Mouse (Mus musculus): ENCODE data around the gene Gfpt2.
"Not testable (repeated sequence)": the region's sequence is repeated elsewhere in the genome, so short reads cannot be mapped to it uniquely, and the experiment has no call there.

Gene Gfpt2

DNA sequence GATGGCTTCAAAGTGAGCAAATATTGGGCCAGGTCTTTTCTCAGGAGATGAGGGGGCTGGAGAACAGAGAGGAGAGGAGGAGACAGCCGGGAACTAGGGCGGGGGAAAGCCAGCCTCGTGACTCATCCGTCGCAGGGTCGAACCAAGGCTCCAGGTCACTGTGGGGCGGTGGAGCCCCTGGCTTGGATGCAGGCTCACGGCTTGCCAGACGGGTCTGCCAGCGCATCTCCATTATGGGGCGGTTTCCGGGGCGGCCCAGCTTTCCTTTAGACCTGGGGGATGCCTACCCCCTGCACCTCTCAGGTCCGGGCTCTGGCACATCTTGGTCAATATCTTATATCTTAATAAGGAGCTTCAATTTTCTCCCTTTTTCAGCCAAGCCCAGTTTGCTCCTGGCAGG lies 847 bp upstream of the Gfpt2 start:
- peak; percentile 43 for DNase-seq (ENCODE audit: inconsistent ontology term)

DNA sequence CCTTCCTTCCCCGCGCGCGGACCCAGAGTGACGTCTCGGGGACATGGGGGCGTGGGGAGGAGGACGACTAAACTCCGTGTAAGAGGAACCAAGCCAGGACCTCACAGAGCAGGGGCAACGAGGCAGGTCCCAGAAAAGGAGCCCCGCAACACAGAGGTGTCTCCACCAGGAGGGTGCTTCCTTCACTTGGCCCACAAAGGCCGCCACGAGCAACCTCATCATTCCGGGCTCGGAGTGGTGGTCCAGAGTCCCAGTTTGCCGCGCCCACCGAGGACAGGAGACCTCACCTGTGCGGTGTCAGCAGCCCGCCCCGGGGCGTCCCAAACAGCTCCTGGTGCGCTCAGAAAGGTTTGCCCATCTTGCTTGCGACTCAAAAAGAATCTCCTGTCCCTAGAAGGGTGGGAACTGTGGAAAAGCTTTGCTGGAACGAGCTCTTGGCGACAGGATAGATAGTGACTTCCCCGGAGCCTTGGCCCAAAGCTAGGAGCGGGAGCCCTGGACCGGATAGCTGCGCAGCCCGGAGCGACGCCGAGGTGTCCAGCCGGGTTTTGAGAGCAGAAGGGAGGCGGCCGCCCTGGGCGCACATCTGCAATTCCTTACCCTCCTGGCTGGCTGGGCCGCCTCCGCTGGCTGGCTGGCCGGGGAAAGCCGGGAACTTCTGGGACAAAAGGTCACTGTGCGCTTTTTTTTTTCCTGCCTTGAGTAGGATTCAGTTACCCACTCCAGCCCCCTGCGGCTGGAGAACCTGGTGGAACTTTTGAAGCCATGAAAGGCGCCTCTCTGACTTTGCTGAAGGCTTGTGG lies 565 bp downstream of the Gfpt2 start:
- peak; percentile 40 for DNase-seq (ENCODE audit: inconsistent ontology term)

DNA sequence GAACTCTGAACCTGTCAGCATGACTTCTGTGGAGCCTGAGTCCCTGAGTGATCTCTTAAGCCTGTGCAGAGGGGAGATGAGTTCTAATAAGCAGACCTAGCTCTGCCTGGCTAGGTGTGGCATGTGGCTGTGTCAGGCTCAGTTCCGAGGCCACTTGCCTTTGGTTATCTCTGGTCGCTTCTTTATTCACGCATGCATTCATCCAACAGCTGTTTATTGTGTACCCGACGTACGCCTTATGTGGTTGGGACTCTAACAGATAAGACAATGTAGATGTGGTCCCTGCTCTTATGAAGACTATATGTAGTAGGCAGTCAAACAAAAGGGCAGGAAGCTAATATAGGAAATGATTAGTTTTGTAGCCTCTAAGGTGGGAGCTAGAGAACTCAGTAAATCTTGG lies 5.0 kb downstream of the Gfpt2 start:
- DNase-seq (ENCODE audit: inconsistent ontology term), result no peak

DNA sequence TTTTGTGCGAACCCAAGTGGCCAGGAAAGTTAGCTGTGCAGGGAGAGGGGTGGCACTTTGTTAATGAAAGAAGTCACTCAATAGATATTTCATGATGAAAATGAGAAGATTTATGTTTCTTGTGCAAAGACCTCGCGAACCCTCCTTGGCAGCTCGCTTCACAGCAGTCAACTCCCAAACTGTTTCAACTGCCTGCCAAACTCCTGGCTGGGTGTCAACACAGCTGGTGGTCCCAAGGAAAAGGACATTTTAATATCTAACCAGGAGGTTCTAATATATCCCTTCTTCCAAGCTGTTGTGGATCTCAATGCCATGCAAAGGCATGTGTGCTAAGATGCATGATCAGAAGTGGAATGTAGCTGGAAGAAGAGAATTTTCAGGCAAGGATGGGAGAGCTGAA lies 7.5 kb downstream of the Gfpt2 start:
- DNase-seq (ENCODE audit: inconsistent ontology term), result no peak

- DNase-seq (ENCODE audit: inconsistent ontology term), result no peak
These were observed 9.8 kb downstream of the Gfpt2 start for GRCm38 (mm10) chr11:49803801-49804200.

GRCm38 (mm10) chr11:49806218-49806617 lies 12.2 kb downstream of the Gfpt2 start:
- no peak for DNase-seq (ENCODE audit: inconsistent ontology term)

DNA sequence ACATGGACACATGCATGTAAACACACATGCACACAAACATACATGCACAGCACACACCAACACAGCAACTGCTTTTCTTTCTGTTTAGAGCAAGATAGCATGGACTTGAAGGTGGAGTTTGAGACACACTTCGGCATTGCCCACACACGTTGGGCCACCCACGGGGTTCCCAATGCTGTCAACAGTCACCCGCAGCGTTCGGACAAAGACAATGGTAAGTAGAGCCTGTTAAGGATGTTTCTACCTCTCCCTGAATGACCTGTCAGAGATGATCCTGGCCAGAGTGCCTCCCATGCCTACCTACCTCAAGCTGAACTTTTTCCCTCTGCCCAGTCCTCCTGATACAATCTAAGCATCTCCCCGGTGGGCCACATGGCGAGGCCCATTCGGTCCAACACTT lies 15.0 kb downstream of the Gfpt2 start:
- no peak for DNase-seq (ENCODE audit: inconsistent ontology term)

- not testable (repeated sequence) for DNase-seq (ENCODE audit: inconsistent ontology term)
These were observed 16.7 kb downstream of the Gfpt2 start for GRCm38 (mm10) chr11:49810696-49811095.

- DNase-seq (ENCODE audit: inconsistent ontology term), result peak; percentile 43
These were observed 17.1 kb downstream of the Gfpt2 start for GRCm38 (mm10) chr11:49811099-49811541.

DNA sequence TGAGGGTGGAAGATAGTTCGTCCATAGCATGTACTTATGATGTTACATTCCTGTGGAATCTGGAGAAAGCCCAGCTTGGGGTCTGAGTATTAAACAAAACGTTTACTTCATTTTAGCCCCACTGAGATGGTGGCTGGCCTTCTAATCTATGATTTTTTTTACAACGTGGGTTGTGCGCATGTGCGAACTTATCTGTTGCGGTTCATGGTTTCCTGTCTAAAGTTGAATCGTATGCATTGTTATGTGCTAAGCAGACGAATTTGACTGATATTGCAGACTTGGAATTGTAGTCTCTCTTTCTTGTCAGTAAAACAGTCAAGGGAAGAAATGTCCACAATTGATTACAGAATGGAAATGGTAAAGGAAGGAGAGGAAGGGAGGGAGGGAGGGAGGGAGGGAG lies 17.9 kb downstream of the Gfpt2 start:
- DNase-seq (ENCODE audit: inconsistent ontology term), result no peak

DNA sequence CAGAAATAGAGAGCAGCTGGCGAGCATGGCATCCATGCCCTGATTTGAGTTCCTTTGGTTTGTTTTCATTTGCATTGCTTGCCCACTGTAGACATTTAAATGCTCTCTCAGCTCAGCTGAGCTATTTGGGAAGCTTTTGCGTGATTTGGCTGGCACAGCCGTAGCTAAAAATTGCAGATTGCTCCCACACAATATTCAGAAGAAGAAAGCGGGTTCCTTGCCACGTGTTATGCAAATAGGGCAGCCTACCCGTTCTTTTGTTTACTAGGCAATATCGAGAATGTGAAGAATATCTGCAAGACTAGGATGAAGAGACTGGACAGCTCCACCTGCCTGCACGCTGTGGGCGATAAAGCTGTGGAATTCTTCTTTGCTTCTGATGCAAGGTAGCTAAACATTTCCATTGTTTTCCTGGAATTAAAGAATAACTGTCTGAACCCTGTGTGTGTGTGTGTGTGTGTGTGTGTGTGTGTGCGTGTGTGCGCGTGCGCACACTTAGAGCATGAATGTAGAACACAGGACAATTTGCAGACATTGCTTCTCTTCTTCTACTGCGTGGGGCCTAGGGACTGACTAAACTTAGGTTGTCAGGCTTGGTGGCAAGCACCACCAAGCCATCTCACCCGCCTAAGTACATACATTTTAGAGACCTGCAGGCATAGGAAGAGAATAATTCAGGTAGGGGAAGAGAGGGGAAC lies 25.0 kb downstream of the Gfpt2 start:
- no peak for DNase-seq (ENCODE audit: inconsistent ontology term)

GRCm38 (mm10) chr11:49819676-49820075 lies 25.7 kb downstream of the Gfpt2 start:
- no peak for DNase-seq (ENCODE audit: inconsistent ontology term)

- DNase-seq (ENCODE audit: inconsistent ontology term), result no peak
These were observed 26.9 kb downstream of the Gfpt2 start for GRCm38 (mm10) chr11:49820928-49821327.

DNA sequence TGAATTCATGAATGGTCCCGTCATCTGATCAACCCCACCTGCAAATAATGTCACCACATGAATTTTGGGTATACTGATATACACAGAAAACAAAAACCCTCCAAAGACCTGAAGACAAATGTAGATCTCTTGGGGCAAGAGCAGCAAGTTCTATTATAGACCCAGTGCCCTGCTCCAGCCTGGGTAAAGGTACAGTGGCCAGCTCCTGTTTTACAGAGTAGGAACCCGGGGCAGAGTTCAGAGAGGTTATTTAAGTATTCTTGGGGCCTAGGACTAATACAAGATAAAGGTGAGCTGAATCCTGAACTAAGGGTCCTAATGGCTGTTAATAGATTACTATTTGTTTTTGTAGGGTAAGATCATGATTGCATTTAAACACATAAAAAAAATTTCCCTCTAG lies 27.6 kb downstream of the Gfpt2 start:
- no peak for DNase-seq (ENCODE audit: inconsistent ontology term)

DNA sequence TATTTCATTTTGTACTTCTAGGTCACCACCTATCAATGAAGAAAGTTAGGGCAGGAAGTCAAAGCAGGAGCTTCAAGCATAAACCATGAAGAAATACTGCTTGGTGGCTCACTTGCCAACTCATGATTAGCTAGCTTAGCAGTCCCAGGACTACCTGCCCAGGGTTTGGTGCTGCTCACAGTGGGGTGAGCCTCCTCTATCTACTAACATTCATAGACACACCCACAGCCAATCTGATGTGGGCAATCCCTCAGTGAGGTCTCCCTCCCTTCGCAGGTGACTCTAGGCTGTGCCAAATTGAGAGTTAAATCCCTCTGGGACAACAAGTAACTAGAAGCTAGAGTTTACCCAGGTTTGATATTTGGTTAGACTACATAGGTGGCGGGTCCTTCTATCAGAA lies 28.4 kb downstream of the Gfpt2 start:
- DNase-seq (ENCODE audit: inconsistent ontology term), result no peak

- DNase-seq (ENCODE audit: inconsistent ontology term), result no peak
These were observed 30.9 kb downstream of the Gfpt2 start for GRCm38 (mm10) chr11:49824896-49825295.

DNA sequence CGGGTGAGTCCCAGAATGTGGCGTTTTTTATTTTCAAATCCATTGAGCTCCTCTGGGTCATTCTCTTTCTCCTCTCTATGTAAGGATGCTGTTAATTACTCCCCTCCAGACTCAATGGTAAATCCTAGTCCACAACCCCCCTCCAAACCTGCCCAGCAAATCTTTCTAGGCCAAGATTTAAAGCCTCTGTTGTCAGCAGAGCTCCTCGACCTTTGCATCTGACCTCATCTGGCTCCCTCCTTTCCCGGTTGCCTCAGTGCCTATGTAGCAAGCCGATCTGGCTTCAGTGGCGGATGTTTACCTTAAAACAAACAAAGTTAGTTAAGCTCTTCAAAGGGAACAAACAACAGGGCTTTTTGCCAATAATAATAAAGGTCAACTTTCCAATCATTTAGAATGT lies 33.3 kb downstream of the Gfpt2 start:
- no peak for DNase-seq (ENCODE audit: inconsistent ontology term)

- no peak for DNase-seq (ENCODE audit: inconsistent ontology term)
These were observed 35.3 kb downstream of the Gfpt2 start for GRCm38 (mm10) chr11:49829176-49829745.

GRCm38 (mm10) chr11:49831980-49832379 lies 38.0 kb downstream of the Gfpt2 start:
- DNase-seq (ENCODE audit: inconsistent ontology term), result peak; percentile 13

DNA sequence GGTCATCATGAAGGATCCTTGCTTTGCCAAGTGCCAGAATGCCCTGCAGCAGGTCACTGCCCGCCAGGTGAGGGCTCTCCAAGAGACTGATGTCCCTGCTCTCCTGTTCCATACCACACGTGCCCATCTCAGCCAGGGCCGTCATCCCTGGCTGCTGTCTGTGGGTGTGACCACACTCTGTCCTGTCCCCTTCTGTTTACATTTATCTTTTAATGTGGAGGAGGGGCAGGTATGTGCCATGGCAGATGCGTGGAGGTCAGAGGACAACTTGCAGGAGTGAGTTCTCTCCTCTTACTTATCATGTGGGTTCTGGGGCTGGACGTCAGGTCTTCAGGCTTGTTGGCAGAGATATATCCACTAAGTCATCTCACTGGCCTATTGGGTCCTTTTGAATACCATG lies 39.0 kb downstream of the Gfpt2 start:
- no peak for DNase-seq (ENCODE audit: inconsistent ontology term)

GRCm38 (mm10) chr11:49834248-49834647 lies 40.3 kb downstream of the Gfpt2 start:
- no peak for DNase-seq (ENCODE audit: inconsistent ontology term)

GRCm38 (mm10) chr11:49835257-49835956 lies 41.4 kb downstream of the Gfpt2 start:
- no peak for DNase-seq (ENCODE audit: inconsistent ontology term)
